Mouse (Mus musculus): ENCODE measurements around the gene Casp14.
"Not testable (repeated sequence)": the region's sequence is repeated elsewhere in the genome, so short reads cannot be mapped to it uniquely, and the experiment has no call there.

Gene Casp14

GRCm38 (mm10) chr10:78686995-78687577 is 31.0 kb downstream of the Casp14 start:
- no peak for DNase-seq (ENCODE audit: extremely low spot score, low read depth, low spot score)

- DNase-seq (ENCODE audit: extremely low spot score, low read depth, low spot score) = not testable (repeated sequence)
Measured at GRCm38 (mm10) chr10:78670121-78670520, 48.0 kb downstream of the Casp14 start.

DNA sequence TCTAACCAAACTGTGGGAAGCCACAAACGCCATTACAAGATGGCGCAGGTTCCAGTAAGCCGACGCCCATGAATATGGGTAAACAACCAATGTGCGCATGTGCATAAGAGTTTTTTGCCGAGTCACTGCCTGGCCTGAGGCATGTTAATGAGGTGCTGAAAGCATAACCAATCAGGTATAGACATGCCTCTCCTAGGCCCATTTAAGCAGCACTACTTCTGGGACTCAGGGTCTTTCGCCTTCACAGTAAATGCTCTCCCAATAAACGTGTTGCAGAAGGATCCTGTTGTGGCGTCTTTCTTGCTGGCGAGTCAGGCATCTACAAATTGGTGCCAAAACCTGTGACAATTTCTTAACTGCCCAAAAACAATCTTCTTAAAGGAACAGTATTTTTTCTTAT is 51.4 kb downstream of the Casp14 start:
- DNase-seq (ENCODE audit: extremely low spot score, low read depth, low spot score) = not testable (repeated sequence)

GRCm38 (mm10) chr10:78664546-78664945 is 53.5 kb downstream of the Casp14 start:
- DNase-seq (ENCODE audit: extremely low spot score, low read depth, low spot score) = no peak

Data from hindlimb bud, embryonic 11.5 days (tissue).